Mouse (Mus musculus): Measurements from ENCODE around the gene Zfp597. TPM values are rescaled to one million over a fixed set of nuclear protein-coding genes. Genes with fewer than 3 reads are reported as not detected.
"Not testable (repeated sequence)": the region's sequence is repeated elsewhere in the genome, so short reads cannot be mapped to it uniquely, and the experiment has no call there.

Zfp597 gene
- polyA plus RNA-seq, 1 experiment from 2014 or later: 11.2 TPM

GRCm38 (mm10) chr16:3820202-3820601, 64.2 kb downstream of the Zfp597 start:
- H3K27ac ChIP-seq (replicated peaks): no peak overlapping the region
- H3K4me1 ChIP-seq (replicated peaks): no peaks in the 10 kb centered on the region
- H3K9me3 ChIP-seq: no peaks in the 10 kb centered on the region
- no peaks in the 10 kb centered on the region for H3K27me3 ChIP-seq
- 90% methylated on average over 2 of the region's 2 CpGs for WGBS
- no peak for ATAC-seq (ENCODE audit: low read depth)
- H3K9ac ChIP-seq: no peak overlapping the region
- H3K4me3 ChIP-seq: no peak overlapping the region
- H3K36me3 ChIP-seq: no peaks in the 10 kb centered on the region
- H3K4me2 ChIP-seq: no peak overlapping the region

GRCm38 (mm10) chr16:3814667-3815066, 69.7 kb downstream of the Zfp597 start:
- H3K9ac ChIP-seq; H3K27me3 ChIP-seq; H3K9me3 ChIP-seq; H3K36me3 ChIP-seq; ATAC-seq (ENCODE audit: low read depth); H3K27ac ChIP-seq (replicated peaks); H3K4me2 ChIP-seq; H3K4me3 ChIP-seq; H3K4me1 ChIP-seq (replicated peaks): not testable (repeated sequence)
- WGBS: 88% methylated on average over 6 of the region's 6 CpGs

Small RNA genes lying within 50 kb of the gene (microRNA-seq; reads per million reads assigned to microRNA genes)
- not detected for gene Gm23493

Other genes with a start within 250 kb of the Zfp597 start
- not detected in 2 replicates for gene Mefv, start 166.5 kb downstream of the Zfp597 start, polyA plus RNA-seq (2015; fragmentation: Nextera tagmentation; extraction: Ambion mirVana)
- gene Zfp263, start 140.5 kb downstream of the Zfp597 start, polyA plus RNA-seq (2015; fragmentation: Nextera tagmentation; extraction: Ambion mirVana): 46.7 and 49.9 TPM in 2 replicates
- gene Olfr15, start 53.7 kb downstream of the Zfp597 start, polyA plus RNA-seq (2015; fragmentation: Nextera tagmentation; extraction: Ambion mirVana): not detected in 2 replicates
- gene Zfp174, start 37.3 kb downstream of the Zfp597 start, polyA plus RNA-seq (2015; fragmentation: Nextera tagmentation; extraction: Ambion mirVana): 1.7 and 2.2 TPM in 2 replicates
- 81.9 and 85.0 TPM in 2 replicates for gene Naa60, start 12.2 kb downstream of the Zfp597 start, polyA plus RNA-seq (2015; fragmentation: Nextera tagmentation; extraction: Ambion mirVana)
- 1.9 and 3.1 TPM in 2 replicates for gene Gm20695, start 87 bp upstream of the Zfp597 start, polyA plus RNA-seq (2015; fragmentation: Nextera tagmentation; extraction: Ambion mirVana)
- 10.5 and 11.5 TPM in 2 replicates for gene 1700037C18Rik, start 24.1 kb upstream of the Zfp597 start, polyA plus RNA-seq (2015; fragmentation: Nextera tagmentation; extraction: Ambion mirVana)
- 34.3 and 35.4 TPM in 2 replicates for gene Cluap1, start 24.2 kb upstream of the Zfp597 start, polyA plus RNA-seq (2015; fragmentation: Nextera tagmentation; extraction: Ambion mirVana)
- gene Nlrc3, start 92.1 kb upstream of the Zfp597 start, polyA plus RNA-seq (2015; fragmentation: Nextera tagmentation; extraction: Ambion mirVana): 0.95 and 0.98 TPM in 2 replicates
- gene Slx4, start 119.2 kb upstream of the Zfp597 start, polyA plus RNA-seq (2015; fragmentation: Nextera tagmentation; extraction: Ambion mirVana): 18.9 and 22.3 TPM in 2 replicates
- 5.2 and 6.6 TPM in 2 replicates for gene Dnase1, start 152.4 kb upstream of the Zfp597 start, polyA plus RNA-seq (2015; fragmentation: Nextera tagmentation; extraction: Ambion mirVana)
- gene Trap1, start 193.3 kb upstream of the Zfp597 start, polyA plus RNA-seq (2015; fragmentation: Nextera tagmentation; extraction: Ambion mirVana): 49.3 and 49.7 TPM in 2 replicates

Data from neural tube, embryonic 13.5 days (tissue).